Mouse (Mus musculus): ENCODE data around the gene Kcnn1.
A peak's percentile ranks its signal among the peaks of the same experiment; 100 is the strongest.

GRCm38 (mm10) chr8:70839408-70840351 lies 23.4 kb downstream of the Kcnn1 start, which contains the start of gene Arrdc2:
- no peak for TF ChIP-seq CTCF (IDR thresholded peaks at IDR 0.05; ENCODE audit: low read depth, low read length)
- peak; percentile 100 for TF ChIP-seq POLR2A (IDR thresholded peaks at IDR 0.05; ENCODE audit: extremely low read depth, insufficient read depth, low read length)
